Mouse (Mus musculus) adrenal gland, adult 8-10 months (tissue): ENCODE measurements at regions not wholly inside any gene's neighbourhood (a gene's known extent, or its start where the extent isn't known, plus 50 kb on each side); places are given as distances from the start of the nearest gene placed in this dataset.

Experiments used
- DNase-seq: peaks from one replicate; pipeline ENCODE4 v3.0.0; 2022

DNA sequence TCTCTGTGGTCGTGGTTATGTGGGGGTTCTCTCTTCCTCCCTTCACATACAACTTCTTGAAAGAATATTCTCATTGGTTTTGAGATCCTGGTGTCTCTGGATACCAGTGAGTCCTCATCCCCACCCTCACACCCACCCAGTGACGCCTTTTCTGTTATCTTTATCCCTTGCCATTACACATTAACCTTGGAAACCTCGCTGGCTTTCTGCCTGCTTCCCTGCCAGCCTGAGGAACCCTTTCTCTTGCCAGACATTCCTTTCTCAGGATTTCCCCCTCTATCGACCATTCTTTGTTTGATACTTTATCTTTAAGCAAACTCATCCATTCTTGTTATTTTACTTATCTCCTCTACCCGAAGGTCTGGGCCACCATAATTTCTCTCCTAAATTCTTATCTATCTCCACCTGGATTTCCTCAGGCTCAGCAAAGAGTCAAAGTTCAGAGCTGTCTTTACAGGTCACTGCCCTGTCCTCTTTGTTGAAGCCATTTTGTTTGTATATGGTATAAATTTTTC, 182.5 kb upstream of the Nr2f2 start:
- DNase-seq, result no peak

DNA sequence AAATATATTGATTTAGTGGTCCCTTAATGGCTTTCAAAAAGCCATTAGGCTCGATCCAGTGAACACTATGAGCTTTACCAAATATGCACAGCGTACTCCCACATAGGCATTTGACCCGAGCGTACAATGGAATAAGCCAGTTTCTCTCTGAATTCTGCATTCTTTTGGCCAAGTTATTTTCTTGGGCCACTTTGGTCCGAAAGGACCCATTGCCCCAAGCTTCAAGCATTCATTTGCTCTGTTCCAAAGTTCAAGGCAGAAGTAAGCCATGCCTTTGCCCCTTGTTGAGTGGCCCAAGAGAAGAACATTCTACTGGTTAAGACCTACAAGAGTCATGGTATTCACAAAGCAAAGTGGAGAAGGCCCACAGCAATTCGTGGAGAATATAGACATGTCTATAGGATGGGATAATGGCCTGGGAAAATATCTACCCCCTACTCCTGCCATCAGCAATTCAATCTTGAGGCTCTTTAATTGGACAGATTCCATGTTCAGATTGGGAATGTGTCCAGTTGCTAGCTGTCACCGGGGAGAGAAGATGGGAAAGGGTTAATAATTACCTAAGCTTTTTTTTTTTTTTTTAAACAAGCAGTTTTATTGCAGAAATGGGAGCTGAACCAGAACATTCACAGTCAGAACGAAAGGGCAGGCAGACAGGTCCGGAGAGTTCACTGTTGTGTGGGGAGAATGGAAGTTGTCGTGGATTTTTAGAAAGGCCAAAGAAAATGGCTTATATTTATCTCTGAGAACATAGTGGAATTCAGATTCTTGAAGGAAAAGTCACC, 175.5 kb upstream of the Nr2f2 start:
- DNase-seq, result no peak

DNA sequence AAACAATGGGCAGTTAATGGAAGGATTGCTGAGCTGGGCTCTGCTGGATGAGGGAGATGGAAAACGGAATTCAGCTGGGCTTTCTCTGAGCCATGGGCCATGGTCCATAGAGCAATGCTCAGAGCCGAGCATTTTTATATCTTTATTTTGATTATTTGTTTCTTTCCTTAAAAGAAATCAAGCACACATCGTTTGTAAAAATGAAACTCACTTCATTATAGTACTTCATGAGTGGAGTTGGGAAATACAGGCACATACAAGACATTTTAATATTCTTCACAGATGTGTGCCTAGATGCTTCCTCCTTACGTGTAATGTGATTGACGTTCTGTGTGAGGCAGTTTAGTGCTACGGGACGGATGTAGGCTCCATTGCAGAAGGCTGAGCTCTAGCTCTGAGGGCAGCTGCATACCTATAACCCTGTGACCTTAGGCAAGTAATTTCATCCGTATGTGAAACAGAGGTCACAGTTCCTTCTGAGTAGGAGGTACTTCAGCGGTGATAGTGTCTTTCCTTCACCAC, 172.6 kb upstream of the Nr2f2 start:
- DNase-seq, result no peak

DNA sequence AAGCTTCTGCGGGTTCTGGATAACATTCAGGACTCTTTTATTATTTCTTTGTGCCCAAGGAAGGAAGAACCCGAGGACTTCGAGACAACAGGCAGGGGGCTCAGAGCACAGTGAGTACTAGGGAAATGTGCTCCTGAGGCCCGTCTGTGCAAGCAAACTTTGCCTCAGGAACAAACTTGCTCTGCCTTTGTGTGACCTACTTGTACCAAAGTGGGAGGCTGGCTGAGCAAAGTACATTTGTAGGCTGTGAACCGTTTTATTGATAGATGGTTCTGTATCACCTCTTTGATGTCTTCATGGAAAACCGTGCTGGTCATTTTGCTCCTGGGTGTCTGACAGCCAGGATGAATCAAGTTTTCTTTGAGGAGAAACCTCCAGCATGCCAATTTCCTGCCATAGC, 169.5 kb upstream of the Nr2f2 start:
- no peak for DNase-seq

DNA sequence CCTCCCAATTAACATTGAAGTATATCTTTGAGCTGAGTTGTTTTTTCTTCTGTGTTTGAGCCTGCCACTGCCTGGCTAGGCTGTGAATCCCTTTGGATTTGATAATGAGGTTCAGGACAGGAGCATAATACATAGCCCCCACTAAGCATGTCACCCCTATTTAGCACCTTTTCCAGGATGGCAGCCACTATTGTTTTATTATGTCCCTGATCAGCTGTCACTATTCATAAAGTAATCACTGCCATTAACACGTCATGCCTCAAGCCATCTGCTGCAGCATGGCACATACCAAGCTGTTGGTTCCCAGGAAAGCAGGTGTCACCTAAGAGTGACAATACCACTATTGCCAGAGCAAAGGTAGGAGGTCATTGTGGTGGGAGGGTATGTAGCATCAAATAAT, 167.0 kb upstream of the Nr2f2 start:
- DNase-seq, result no peak

DNA sequence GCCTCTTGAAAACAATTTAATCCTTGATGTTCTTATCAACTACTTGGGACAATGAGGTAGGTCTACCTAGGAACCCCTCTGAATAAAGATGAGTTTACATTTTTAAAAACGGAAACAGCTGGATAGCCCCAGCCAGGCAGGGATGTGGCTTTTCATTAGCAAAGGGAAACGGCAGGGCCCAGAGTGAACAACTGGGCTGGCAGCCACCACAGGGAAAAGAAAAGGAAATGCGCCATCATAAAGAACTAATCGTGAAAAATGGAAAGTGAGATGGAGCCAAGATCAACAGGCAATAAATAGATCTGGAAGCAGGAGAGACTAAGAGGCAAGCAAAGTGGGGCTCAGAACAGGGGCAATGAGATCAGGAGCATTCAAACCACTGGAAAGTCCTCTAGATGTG, 161.4 kb upstream of the Nr2f2 start:
- no peak for DNase-seq

DNA sequence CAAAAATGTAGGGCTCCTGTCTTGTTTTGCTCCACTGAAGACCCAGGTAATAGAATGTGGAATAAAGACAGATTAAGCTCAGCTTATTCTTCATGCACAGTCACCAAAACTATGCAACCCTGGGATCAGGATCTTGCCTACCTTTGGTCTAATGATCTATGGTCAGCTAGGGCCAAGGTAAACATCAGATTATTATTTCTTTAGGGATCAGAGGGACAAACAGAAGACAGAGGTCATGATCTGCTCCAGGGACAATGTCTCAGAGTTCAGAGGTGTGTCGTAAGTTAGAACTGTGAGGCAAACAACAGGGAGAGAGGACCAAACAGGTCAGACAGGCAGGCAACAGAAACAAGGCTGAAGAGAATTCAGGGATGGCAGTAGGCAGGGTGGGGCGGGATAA, 158.8 kb upstream of the Nr2f2 start:
- no peak for DNase-seq

DNA sequence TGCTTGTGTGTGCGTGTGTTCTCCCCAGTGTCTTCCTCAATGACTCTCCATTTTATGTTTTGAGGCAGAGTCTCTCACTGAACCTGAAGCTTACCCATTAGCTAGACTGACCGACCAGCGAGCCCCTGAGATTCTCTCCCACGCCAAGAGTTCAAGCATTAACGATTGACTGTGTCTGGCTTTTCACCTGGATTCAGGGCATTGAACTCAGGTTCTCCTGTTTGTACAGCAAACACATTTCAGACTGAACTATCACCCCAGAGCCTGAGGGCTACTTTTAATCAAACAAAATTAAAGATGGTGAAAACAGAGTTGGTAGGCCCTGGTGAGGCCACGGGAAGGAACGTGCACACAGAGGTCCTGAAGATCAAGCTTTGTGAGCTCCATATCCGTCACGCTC, 158.2 kb upstream of the Nr2f2 start:
- DNase-seq, result no peak

DNA sequence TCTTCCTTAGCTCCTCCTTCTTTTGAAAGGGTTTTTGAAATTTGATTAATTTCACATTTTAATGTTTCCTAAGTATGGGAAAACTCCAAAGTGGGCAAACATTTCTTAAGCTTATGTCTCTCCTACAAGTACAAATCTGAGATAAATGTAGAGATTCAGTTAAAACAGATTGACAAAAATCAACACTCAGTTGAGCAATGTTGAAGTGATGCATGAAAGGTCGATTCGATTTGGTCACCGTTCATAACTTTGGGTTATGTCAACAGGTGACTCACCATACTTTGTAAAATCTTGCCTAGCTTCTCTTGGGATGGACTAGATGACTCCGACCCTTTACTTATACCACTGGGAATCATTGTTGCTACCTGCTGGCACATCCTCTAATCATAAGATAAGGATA, 157.7 kb upstream of the Nr2f2 start:
- DNase-seq, result no peak

DNA sequence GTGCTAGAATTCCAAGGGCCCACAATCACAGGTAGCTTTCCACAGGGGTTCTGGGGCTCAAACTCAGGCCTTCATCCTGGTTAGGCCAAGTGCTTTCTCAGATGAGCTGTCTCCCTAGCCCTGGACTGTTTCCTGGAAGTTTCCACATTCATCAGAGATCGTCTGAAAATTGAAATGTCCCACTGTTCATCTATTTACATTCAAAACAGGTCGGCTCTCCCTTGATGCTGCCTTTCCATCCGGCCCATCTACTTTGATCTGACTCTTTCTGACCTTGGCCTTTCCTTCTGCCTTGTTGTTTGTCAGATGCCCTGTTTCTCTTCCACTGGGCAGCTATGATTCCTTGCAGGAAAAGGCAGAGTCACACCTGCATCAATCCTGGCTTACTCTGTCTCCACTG, 150.2 kb upstream of the Nr2f2 start:
- DNase-seq, result peak; percentile 32

DNA sequence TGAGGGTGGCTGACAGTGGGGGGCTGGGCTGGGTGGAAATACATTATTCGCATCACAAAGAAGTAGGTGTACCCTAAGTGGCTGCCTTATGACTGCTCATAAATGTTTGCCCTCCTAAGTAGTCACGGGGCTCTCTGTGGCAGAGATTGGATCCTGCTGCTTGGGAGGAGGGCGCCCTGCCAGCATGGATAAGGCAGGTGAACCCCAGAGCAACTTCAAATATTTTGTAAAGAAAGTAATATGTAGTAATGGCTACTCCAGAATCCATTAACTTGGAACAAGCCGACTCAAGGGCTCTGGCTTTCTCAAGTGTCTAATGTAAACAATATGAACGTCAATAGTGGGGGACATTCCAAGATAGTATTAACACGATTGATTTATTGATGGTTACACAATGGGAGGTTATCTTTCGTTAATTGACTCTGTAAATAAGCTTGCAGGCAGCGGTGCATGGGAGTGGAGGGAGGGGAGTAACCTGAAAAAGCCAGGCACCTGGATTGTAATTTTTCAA, 148.9 kb upstream of the Nr2f2 start:
- DNase-seq, result no peak

DNA sequence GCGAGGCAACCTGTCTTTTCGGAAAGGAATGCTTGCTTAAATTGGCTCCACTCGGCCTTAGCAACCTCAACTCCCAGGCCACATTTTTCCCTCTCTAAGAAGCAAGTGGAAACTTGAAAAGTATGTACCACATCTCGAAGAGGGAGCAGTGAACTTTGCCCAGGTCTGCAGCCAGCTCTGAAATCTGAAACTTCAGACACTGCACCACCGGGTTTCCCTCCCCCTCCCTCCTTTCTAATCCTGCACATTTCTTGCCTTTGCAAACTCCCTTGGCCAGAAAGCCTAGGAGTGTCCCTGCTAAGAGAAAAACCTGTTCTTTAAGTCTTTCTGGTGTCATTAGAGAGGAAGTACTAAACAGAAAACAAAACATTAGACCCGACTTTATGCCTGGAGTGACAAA, 148.1 kb upstream of the Nr2f2 start:
- no peak for DNase-seq

DNA sequence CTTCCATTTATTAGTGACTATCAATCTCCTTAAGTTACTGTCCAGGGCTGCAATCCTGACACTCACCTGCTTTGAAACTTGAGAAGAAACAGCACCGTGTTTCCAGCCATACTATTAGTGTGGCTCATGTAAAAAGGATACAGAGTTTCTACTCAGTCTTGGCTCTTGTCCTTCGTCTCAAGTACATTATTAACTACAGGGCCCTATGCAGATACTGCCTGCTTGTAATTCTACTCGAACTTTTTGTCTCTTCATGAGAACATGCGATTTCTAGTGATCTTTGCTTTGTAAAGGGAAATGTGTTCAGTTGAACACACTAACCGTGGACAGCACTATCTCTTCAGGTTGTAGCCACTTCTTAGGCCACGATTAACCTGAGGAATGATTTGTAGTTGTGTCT, 145.8 kb upstream of the Nr2f2 start:
- no peak for DNase-seq

DNA sequence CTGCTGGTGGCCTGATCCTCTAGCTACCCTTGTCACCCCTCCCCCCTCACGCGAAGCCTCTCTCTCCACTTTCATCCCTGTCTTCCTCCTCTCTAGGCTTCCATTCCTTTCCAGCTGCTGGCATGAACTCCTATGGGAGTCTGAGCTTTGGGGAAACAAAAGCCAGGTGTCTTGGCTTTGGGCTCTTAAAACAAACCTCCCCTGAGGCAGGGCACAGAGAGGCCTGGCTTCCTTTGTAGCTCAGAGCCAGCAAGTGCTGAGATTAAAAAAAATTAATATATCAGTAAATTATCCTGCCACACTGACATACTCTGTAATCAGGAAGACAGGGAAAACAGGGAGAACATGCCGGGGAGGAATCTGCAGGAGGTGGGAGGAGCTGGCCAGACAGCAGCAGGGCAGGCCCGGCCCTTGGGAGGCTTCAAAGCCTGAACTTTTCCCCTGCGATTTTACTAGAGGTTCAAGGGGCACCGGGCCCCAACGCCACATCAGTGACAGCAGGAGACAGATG, 139.2 kb upstream of the Nr2f2 start:
- DNase-seq, result peak; percentile 67

DNA sequence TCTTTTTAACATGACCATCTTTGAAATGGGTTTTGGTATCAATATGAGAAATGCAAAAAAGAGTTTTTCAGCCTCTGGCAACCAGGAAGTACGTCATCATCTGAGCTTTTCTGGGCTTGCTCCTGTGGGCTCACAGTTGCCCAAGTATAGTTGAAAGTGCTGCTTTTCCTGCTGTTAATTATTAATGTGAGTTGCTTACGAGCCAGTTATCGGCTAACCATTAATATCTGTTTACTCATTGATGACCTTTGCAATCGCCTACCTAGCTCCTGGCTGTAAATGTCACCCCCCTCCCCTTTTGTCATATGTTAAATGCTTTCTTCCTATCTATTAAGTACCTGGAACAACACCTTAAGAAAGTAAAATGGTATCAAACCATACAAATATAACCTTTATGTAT, 135.3 kb upstream of the Nr2f2 start:
- no peak for DNase-seq

DNA sequence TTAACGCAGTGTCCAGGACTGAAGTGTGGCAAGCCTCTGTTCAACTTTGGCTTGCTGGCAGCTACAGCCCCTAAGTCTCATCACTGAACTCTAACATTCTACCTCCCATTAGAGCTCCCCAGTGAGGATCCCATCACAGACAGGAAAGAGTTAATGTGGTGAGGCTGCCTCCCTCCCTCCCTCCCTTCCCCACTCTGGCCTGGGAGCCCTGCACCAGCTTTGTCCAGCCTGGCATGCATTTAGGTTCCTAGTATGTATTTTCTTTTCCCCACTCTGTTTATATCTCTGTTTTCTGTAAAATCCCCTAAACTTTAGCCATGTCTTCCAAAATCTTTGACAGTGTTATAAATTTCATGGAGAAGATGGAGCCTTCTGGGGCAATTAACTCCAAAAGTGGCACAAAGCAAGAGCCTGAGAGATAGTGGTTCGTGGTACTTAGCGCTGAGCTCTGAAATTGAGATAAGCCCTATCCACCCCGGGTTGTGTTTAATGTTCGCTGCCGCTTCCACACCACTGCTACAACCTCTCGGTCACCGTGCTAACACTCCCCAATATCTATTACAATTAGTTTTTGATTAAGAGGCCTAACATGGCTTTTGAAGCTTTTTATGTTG, 130.1 kb upstream of the Nr2f2 start:
- no peak for DNase-seq

DNA sequence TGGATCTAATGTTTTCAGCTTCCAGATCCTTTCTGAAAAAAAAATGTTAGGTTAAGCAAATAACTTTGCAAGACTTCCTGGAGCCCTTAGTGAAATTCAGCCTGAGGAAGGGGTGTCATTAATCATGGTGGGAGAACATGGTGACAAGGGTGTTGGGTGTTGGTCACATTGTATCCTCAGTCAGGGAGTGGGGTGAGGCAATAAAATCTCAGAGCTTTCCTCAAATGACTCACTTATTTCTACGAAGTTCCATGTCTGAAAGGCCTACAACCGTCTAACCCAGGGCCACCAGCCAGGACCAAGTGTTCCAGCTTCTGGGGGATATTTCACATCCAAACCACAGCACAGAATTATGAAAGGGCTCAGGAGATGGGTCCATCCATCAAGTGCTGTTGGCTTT, 117.7 kb upstream of the Nr2f2 start:
- DNase-seq, result no peak

DNA sequence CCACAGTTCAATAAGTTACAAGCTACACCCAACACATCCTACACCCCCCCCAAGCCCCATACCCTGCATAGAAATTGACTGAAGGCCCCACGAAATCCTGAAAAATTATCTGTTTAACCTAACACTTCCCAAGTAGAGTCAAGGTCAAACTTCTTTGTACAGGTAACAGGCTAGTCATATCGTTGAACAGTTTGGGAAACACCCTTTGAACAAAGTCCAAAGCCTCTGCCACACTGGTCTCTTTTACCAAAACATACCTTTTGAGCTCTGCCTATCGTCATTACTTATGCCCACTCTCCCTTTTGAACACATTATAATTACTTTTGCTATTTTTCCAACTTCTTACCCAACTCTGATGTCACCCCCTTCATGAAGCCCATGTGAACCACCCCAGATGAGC, 117.0 kb upstream of the Nr2f2 start:
- no peak for DNase-seq

DNA sequence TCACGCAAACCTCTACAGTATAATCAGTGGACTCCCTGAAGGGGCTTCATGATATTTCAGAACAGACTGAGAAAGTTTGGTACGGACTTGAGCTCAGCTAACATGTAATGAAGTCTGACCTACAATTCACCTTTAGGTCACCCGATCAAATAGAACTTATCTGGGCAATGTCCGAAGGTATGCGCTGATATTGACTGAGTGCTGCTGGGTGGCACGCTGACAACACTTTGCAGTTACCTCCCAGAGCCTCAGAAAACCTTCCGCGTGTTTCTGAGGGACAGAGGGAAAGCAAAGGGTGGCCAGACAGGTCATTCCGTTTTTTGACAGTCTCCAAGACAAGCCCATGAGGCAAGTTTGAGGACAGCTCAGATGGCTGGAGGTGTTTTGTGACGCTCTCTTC, 115.3 kb upstream of the Nr2f2 start:
- DNase-seq, result no peak

DNA sequence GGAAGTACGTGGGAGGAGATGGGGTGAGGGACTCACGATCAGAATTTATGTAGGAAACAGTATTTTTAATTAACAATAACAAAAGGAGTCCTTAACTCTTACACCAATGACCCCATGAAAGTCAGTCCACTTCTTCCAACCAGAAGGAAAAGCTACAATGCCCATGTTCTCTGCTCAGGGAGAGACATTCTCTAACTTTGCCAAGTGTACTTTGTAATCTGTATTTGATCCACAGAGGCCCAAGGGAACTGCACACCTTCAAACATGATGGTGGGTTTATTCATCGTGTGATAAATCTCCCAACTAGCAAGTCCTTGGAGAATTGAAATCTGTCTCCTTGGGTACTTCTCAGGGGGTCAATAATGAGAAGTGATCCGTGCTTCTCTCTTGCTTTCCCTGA, 106.3 kb upstream of the Nr2f2 start:
- DNase-seq, result no peak

DNA sequence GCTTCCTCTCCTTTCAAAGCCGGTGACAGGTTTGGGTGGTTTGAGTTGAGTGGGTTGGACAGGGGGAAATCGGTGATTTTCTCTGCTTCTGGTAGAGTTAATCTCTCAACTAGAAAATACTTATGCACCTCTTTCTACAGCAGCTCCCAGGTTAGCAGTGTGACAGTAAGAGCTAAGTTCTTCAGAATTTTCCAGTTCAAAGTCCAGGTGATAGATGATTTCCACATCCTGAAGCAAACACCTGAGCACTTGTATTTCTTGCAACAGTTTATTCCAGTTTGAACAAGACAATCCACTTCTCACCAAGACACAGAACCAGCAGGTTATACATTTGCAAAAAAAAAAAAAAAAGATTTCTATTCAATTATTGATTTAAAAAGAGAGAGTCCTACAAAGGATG, 104.0 kb upstream of the Nr2f2 start:
- no peak for DNase-seq

DNA sequence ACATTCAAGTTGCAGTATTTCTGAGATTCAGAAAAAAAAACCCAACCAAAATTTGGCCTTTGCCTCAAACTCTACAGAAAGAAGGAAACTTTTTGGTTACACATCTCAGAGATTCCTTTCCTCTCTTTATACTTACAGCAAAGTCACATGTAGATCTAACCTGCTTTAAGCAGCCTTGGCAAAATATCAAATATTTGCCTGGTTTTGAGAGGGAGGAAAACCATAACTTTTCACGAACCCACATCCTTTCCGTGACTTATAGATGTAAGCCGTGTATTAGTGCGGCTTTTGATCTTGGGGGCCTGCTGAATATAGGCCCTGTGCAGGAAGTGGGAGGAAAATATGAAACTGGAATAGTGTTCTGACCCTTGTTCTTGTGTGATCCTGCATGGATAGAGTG, 95.6 kb upstream of the Nr2f2 start:
- DNase-seq, result no peak

DNA sequence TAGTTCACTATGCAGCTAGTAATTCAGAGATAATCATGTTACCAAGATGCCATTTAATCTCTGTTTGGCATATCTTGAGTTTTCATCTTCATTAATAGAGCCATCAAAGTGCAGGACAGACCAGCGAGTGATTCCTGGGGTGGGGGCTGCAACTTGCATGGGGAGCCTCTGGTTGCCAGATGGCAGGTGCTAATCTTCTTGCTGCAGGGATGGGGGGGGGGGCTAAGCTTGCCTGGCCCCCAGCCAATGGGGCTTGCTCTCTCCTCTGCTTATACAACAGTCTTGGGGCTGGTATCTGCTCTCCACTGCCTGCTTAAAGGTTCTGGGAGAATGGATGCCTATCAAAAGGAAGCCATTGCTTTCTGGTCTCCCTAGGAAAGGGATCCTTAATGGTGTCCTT, 88.0 kb upstream of the Nr2f2 start:
- no peak for DNase-seq

DNA sequence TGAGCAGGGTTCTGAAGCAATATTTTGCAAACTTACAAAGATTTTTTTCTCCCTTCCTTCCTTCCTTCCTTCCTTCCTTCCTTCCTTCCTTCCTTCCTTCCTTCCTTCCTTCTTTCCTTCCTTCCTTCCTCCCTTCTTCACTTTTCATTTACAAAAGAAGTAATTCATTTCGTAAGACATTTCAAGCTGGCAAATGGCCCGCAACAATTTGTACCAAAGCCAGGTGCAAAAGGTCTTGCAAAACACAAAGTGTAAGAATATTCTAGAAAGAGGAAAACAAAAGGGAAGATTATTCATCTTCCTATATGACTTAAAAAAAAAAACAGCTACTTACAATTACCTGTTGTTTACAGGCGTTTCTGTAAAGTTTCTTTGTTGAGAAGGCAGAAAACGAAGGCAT, 86.3 kb upstream of the Nr2f2 start:
- no peak for DNase-seq
